Mouse (Mus musculus): Measurements from ENCODE around the gene Vamp8. TPM values are rescaled to one million over a fixed set of nuclear protein-coding genes. Genes with fewer than 3 reads are reported as not detected.

Vamp8 gene
- total RNA-seq, 2 experiments from 2014 or later = 240 to 320 TPM

DNA sequence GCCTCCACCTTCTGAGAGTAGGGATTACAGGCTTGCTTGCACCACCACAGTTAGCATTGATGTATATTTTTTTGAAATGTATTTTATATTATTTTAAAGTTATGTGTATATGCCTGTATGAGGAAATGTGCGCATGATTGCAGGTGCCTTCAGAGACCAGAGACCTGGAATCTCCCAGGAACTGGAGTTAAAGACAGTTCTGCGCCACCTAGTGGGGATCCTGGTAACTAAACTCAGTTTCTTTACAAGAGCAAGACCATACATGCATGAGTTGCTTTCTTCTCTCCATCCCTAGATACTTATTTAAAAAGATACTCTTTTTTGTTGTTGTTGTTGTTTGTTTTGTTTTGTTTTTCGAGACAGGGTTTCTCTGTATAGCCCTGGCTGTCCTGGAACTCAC, 19.1 kb upstream of the Vamp8 start:
- no peak for ATAC-seq (replicated peaks; ENCODE audit: low FRiP score, low TSS enrichment, poor library complexity, severe bottlenecking)

DNA sequence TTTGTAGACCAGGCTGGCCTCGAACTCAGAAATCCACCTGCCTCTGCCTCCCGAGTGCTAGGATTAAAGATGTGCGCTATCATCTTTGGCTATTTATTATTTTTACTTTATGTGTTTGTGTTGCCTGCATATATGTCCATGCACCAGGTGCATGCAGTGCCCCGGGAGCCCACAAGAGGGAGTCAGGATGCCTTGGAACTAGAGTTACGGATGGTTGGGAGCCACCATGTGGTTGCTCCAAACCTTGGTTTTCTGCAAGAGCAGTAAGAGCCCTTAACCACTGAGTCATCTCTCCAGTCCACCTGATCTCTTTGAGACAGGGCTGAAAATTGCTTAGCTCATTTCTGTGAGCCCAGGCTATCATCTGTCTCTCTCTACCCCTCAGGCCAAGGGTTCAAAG, 16.6 kb upstream of the Vamp8 start:
- peak; percentile 96 for ATAC-seq (replicated peaks; ENCODE audit: low FRiP score, low TSS enrichment, poor library complexity, severe bottlenecking)

GRCm38 (mm10) chr6:72405356-72405755, 14.9 kb upstream of the Vamp8 start:
- ATAC-seq (replicated peaks; ENCODE audit: low FRiP score, low TSS enrichment, poor library complexity, severe bottlenecking) = no peak

DNA sequence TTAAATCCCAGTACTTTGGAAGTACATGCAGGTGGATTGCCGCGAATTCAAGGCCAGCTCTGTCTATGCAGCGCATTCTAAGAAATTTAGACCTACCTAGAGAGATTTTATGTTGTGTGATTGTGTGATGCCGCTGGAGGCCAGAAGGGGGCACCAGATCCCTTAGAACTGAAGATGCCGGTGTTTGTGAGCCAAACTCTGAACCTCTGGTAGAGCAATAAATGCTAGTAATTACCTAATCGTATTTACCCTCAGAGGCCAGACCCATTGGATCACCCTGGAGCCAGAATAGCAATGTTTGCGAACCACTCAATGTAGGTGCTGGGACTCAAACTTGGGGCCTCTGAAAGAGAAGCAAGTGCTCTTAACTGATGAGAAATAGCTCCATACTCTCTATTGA, 11.4 kb upstream of the Vamp8 start:
- ATAC-seq (replicated peaks; ENCODE audit: low FRiP score, low TSS enrichment, poor library complexity, severe bottlenecking) = peak; percentile 72

- ATAC-seq (replicated peaks; ENCODE audit: low FRiP score, low TSS enrichment, poor library complexity, severe bottlenecking) = no peak
These were observed 9.5 kb upstream of the Vamp8 start for GRCm38 (mm10) chr6:72399967-72400366.

DNA sequence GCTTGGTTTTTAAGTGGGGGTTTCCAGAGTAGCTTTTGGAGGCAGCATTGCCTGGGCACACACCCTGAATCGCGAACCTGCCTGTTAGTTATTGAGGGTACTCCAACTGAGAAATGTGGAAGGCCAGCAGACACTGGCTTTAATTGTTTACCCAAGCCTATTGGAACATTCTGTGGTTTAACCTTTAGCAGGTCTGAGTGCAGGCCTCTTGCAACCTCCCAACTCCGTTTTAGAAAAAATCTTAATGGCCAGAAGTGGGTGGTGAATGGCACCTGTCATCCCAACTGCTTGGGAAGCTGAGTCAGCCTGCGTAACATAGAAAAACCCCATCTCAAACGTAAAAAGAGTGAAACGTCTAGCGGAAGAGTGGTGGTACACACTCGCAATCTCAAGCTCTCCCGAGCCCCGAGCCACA, 6.3 kb upstream of the Vamp8 start:
- ATAC-seq (replicated peaks; ENCODE audit: low FRiP score, low TSS enrichment, poor library complexity, severe bottlenecking) = no peak

- ATAC-seq (replicated peaks; ENCODE audit: low FRiP score, low TSS enrichment, poor library complexity, severe bottlenecking) = no peak
These were observed 1.8 kb upstream of the Vamp8 start for GRCm38 (mm10) chr6:72392341-72392740.

GRCm38 (mm10) chr6:72390795-72391521, 455 bp upstream of the Vamp8 start:
- peak; percentile 20; the same call in 1 of the 2 replicates for ATAC-seq (replicated peaks; ENCODE audit: low FRiP score, low TSS enrichment, poor library complexity, severe bottlenecking)

DNA sequence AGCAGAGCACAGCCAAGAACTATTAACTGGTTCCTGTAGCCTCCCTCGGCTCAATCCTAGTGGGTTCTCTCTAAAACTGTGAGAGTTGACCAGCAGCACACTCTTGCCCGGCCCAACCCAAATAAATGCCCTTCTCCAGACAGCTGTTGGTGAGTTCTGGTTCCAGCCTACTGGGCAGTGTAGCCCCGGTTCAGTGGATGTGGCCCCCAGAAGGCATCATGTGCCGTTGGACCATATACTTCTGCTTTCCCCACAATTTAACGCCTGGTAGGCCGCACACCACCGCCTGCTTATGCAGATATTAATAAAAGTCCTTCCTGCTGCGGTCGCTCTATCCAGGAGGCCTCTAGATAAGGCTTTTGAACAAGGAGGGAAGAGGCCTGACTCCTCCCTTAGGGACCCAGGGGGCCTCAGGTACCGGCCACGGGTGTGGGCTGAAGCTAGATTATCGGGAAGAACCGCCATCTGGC, 997 bp downstream of the Vamp8 start:
- peak; percentile 85 for ATAC-seq (replicated peaks; ENCODE audit: low FRiP score, low TSS enrichment, poor library complexity, severe bottlenecking)

DNA sequence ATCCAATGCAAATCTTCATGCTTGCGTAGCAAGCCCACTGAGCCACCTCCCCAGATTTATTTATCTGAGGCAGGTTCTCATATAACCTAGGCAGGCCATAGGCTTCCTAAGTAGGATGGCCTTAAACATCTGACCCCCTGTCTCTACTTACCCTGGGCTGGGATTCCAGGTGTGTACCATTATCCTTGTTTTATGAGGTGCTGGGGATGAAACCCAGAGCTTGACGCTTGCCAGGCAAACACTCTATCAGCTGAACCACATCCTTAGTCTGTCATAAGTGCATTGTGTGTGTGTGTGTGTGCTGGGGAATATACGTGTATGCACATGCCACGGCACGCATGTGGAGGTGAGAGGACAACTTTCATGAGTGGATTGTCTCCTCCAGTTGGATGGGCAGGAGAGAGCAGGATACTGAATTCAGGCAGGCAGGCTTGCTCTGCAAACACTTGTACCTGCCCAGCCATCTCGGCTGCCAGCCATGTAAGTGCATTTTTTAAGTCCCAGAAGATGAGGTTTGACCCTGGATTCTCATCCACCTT, 1.6 kb downstream of the Vamp8 start:
- no peak for ATAC-seq (replicated peaks; ENCODE audit: low FRiP score, low TSS enrichment, poor library complexity, severe bottlenecking)

GRCm38 (mm10) chr6:72388266-72388665, 2.2 kb downstream of the Vamp8 start:
- ATAC-seq (replicated peaks; ENCODE audit: low FRiP score, low TSS enrichment, poor library complexity, severe bottlenecking) = no peak

GRCm38 (mm10) chr6:72387816-72388215, 2.7 kb downstream of the Vamp8 start:
- no peak for ATAC-seq (replicated peaks; ENCODE audit: low FRiP score, low TSS enrichment, poor library complexity, severe bottlenecking)

GRCm38 (mm10) chr6:72386561-72386960, 3.9 kb downstream of the Vamp8 start:
- ATAC-seq (replicated peaks; ENCODE audit: low FRiP score, low TSS enrichment, poor library complexity, severe bottlenecking) = no peak

DNA sequence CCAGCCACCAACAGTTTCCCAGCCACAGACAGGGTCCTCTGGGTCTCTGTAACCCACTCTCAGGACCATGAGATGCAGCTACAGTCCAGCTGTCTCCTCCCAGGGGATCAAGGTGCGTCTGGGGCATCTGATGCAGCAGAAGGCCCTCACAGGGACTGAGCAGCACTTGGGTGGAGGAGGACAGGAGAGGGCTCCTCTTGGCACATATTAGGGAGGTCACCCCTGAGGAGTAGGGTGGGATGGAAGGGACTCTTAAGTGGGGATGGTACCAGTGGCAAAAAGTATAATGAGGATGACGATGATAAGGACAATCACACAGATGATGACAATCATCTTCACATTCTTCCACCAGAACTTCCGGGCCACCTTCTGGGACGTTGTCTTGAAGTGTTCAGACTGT, 5.2 kb downstream of the Vamp8 start:
- ATAC-seq (replicated peaks; ENCODE audit: low FRiP score, low TSS enrichment, poor library complexity, severe bottlenecking) = no peak

DNA sequence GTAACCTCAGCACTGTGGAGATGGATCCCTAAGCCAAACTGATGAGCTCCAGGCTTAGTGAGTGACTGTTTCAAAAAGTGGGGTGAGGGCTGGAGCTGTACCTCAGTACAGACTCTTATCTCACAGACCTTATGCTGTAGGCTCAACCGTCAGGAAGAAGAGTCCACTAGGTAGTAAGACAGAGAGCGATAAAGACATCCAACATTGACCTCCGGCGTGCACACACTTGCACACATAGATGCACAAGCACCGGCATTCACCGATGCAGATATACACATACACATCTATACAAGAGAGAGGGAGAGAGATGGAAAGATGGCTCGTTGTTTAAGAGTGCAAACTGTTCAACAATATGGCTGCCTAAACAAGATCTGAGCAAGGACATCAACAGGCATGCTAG, 6.6 kb downstream of the Vamp8 start:
- peak; percentile 83 for ATAC-seq (replicated peaks; ENCODE audit: low FRiP score, low TSS enrichment, poor library complexity, severe bottlenecking)

GRCm38 (mm10) chr6:72383142-72383820, 7.2 kb downstream of the Vamp8 start:
- no peak for ATAC-seq (replicated peaks; ENCODE audit: low FRiP score, low TSS enrichment, poor library complexity, severe bottlenecking)

- no peak for ATAC-seq (replicated peaks; ENCODE audit: low FRiP score, low TSS enrichment, poor library complexity, severe bottlenecking)
These were observed 8.0 kb downstream of the Vamp8 start for GRCm38 (mm10) chr6:72382494-72382893.

- ATAC-seq (replicated peaks; ENCODE audit: low FRiP score, low TSS enrichment, poor library complexity, severe bottlenecking) = peak; percentile 72
These were observed 10.3 kb downstream of the Vamp8 start, which contains the start of gene Vamp5 for GRCm38 (mm10) chr6:72380131-72380770. Gene Vamp5, minus strand, starts transcription at chr6:72380468.

DNA sequence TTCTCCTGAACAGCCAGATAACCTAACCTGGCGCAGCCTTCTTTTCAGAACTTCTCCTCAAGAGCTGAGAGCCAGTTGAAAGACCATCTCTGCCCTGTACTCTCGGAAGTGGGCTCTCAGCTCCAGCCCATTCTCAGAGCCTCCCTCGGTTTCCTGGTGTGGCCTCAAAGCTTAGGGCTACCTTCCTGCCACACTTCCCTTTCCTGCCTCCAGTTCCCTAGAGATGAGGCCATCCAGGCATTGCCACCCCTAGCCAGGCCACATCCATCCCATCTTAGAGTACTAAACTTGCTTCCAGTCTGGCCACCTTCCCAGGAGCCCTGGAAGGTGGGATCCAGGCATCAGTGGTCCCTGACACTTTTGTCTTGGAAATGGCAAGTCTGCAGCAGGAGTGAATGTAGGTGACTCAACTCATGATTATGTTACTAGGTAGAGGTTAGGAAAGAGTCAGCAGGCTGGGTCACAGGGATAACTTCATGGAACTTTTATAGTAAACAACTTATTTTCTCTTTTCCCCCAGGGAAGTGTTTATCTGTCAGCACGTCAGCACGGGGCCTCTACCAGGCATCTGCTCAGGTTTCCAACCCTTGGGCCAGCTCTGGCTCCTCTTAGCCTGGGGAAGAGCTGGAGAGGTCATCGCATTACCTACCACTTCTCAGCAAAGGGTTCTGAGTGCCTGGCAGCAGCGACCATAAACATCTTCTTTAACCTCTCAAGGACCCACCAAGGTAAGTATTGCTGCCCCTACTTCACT, 10.9 kb downstream of the Vamp8 start:
- no peak for ATAC-seq (replicated peaks; ENCODE audit: low FRiP score, low TSS enrichment, poor library complexity, severe bottlenecking)

Measured in megakaryocyte-erythroid progenitor cell, adult 5-6 weeks (primary cell).